Mouse (Mus musculus) hindbrain, postnatal 0 days (tissue): Measurements from ENCODE around the gene Ntm. TPM values are rescaled to one million over a fixed set of nuclear protein-coding genes. Genes with fewer than 3 reads are reported as not detected.

ENCODE experiments used
- ATAC-seq: fragments of 200-750 bp; cut with Nextera tagmentation; 2 replicates; pipeline ENCODE4 v1.8.0; 2017; ENCODE audit warnings: mild to moderate bottlenecking, moderate TSS enrichment, moderate library complexity
- DNase-seq: peaks from one replicate; pipeline ENCODE4 v3.0.0-alpha.2; 2015; ENCODE audit warnings: low spot score
- H3K27ac ChIP-seq: fragments of 300-500 bp; sonication (generic); 2 replicates; pipeline ENCODE4 v1.5.1; 2014; ENCODE audit warnings: mild to moderate bottlenecking
- H3K27me3 ChIP-seq: fragments of 300-500 bp; sonication (generic); 2 replicates; pipeline ENCODE4 v1.6.1; 2014; ENCODE audit warnings: low read length, mixed read lengths; ENCODE audit not compliant: insufficient read depth
- H3K36me3 ChIP-seq: fragments of 300-500 bp; sonication (generic); 2 replicates; pipeline ENCODE4 v1.6.1; 2014; ENCODE audit warnings: low read length, mixed read lengths; ENCODE audit not compliant: insufficient read depth
- H3K4me1 ChIP-seq: fragments of 300-500 bp; sonication (generic); 2 replicates; pipeline ENCODE4 v1.6.1; 2014; ENCODE audit warnings: antibody characterized with exemption, low read length, mixed read lengths; ENCODE audit not compliant: insufficient read depth
- H3K4me2 ChIP-seq: fragments of 300-500 bp; sonication (generic); 2 replicates; pipeline ENCODE4 v1.6.1; 2014; ENCODE audit warnings: low read depth, mild to moderate bottlenecking, low read length, moderate library complexity, mixed read lengths
- H3K4me3 ChIP-seq: fragments of 300-500 bp; sonication (generic); 2 replicates; pipeline ENCODE4 v1.5.1; 2014; ENCODE audit warnings: low read length
- H3K9ac ChIP-seq: fragments of 300-500 bp; sonication (generic); replicated peaks from 2 replicates; pipeline ENCODE4 v1.6.1; 2014; ENCODE audit warnings: mild to moderate bottlenecking, low read length, moderate library complexity, mixed read lengths
- H3K9me3 ChIP-seq: fragments of 300-500 bp; sonication (generic); 2 replicates; pipeline ENCODE4 v1.6.1; 2016; ENCODE audit warnings: low read length, mixed read lengths
- CTCF ChIP-seq: IDR thresholded peaks from 2 replicates; pipeline ENCODE4 v1.5.1; 2016; ENCODE audit warnings: antibody characterized with exemption, control low read depth, low read depth
- WGBS: fragments of 180-500 bp; shearing (Covaris S2); extraction: QIAGEN DNeasy Blood & Tissue Kit; methylation state at CpG from one replicate; pipeline ENCODE4 v1.1.7; 2014; 5-methylcytosine and 5-hydroxymethylcytosine counted together
- polyA plus RNA-seq: library from polyadenylated mRNA; unstranded; fragments of >200 nt; fragmentation: Nextera tagmentation; extraction: Ambion mirVana; gene quantifications from 2 replicates; pipeline ENCODE4 v1.2.1, GENCODE M21; 2015
- total RNA-seq: library from RNA; depleted of rRNA; stranded (reverse); fragments of >200 nt; gene quantifications from 2 replicates; pipeline ENCODE4 v1.2.3, GENCODE M21; 2014

Gene Ntm
- total and polyA plus RNA-seq, 2 experiments from 2014 or later: 208 to 268 TPM

DNA sequence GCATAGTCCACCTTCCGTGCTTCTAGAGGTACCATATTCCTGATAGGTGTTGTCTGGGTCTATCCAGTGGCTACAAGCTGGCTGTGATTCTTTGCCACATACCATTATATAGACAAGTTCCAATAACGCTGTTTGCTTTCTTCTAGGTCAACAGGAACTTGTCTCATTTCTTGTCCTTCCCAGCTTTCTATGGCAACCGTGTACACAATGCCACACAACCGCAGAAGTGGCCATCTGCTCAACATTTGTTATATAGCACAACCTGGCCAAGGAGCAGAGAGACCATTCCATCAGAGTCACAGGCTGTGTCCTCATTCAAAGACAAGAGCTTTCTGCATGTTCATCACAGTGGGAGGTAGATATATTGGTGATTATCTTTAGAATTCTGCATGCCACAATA is 404.0 kb downstream of the Ntm start:
- Histone ChIP-seq H3K27ac (no peak overlapping the region), H3K9me3 (no peaks in the 10 kb centered on the region), H3K9ac (no peak overlapping the region), H3K27me3 (no peaks in the 10 kb centered on the region), H3K4me1 (no peaks in the 10 kb centered on the region), H3K4me3 (no peak overlapping the region), H3K4me2 (no peak overlapping the region), H3K36me3 (no peaks in the 10 kb centered on the region)
- WGBS: 78% methylated on average over 4 of the region's 4 CpGs
- DNase-seq (no peak), ATAC-seq (no peak)
- no peak for TF ChIP-seq CTCF

DNA sequence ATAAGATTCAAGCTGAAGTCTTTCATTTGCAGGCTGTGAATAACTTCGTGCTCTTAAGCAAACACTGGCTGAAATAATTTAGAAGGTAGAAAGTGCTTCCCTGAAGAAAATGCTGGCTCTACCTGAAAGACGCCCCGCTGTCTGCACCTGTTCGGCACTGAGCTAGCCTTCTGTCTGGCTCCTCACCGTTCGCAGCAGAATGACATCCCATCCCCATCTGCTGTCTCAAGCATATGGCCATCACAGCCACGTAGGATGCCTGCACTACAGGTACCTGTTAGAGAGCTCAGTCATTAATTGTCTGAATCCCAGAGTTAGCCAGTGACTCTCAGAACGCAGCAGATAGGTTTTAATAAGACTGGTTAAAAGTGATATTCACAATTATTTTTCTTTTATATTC is 412.4 kb downstream of the Ntm start:
- no peaks in the 10 kb centered on the region for H3K9me3 ChIP-seq
- H3K9ac ChIP-seq: no peak overlapping the region
- H3K36me3 ChIP-seq: no peaks in the 10 kb centered on the region
- TF ChIP-seq CTCF: no peak
- 73% methylated on average over 8 of the region's 8 CpGs for WGBS
- DNase-seq (peak; percentile 49), ATAC-seq (no peak)
- no peak overlapping the region for H3K4me3 ChIP-seq
- H3K4me2 ChIP-seq: no peak overlapping the region
- H3K27me3 ChIP-seq: no peaks in the 10 kb centered on the region
- H3K27ac ChIP-seq: no peak overlapping the region
- no peaks in the 10 kb centered on the region for H3K4me1 ChIP-seq

- Histone ChIP-seq H3K27ac (no peak overlapping the region), H3K27me3 (no peaks in the 10 kb centered on the region), H3K4me1 (no peaks in the 10 kb centered on the region), H3K4me3 (no peak overlapping the region), H3K9ac (no peak overlapping the region), H3K4me2 (no peak overlapping the region), H3K9me3 (no peaks in the 10 kb centered on the region), H3K36me3 (no peaks in the 10 kb centered on the region)
- 87% methylated on average over 8 of the region's 8 CpGs for WGBS
- TF ChIP-seq CTCF: no peak
- no peak for ATAC-seq
- no peak for DNase-seq
These were observed 412.8 kb downstream of the Ntm start for GRCm38 (mm10) chr9:29550107-29550506.

- Histone ChIP-seq H3K27ac (no peak overlapping the region), H3K9me3 (no peaks in the 10 kb centered on the region), H3K27me3 (no peaks in the 10 kb centered on the region), H3K4me3 (no peak overlapping the region), H3K4me1 (peaks cover 13% of the 10 kb centered on the region; the same call in 1 of the 2 replicates), H3K4me2 (no peak overlapping the region), H3K9ac (no peak overlapping the region), H3K36me3 (no peaks in the 10 kb centered on the region)
- 86% methylated on average over 2 of the region's 2 CpGs for WGBS
- ATAC-seq (no peak), DNase-seq (no peak)
- TF ChIP-seq CTCF: no peak
These were observed 426.5 kb downstream of the Ntm start for GRCm38 (mm10) chr9:29536415-29536814.

GRCm38 (mm10) chr9:29534773-29535172 is 428.2 kb downstream of the Ntm start:
- Histone ChIP-seq H3K4me2 (no peak overlapping the region), H3K9ac (no peak overlapping the region), H3K36me3 (no peaks in the 10 kb centered on the region), H3K9me3 (no peaks in the 10 kb centered on the region), H3K27ac (no peak overlapping the region), H3K4me3 (no peak overlapping the region), H3K27me3 (no peaks in the 10 kb centered on the region), H3K4me1 (peaks cover 13% of the 10 kb centered on the region; the same call in 1 of the 2 replicates)
- WGBS: 51% methylated on average over 6 of the region's 6 CpGs
- DNase-seq (no peak), ATAC-seq (no peak)
- no peak for TF ChIP-seq CTCF

DNA sequence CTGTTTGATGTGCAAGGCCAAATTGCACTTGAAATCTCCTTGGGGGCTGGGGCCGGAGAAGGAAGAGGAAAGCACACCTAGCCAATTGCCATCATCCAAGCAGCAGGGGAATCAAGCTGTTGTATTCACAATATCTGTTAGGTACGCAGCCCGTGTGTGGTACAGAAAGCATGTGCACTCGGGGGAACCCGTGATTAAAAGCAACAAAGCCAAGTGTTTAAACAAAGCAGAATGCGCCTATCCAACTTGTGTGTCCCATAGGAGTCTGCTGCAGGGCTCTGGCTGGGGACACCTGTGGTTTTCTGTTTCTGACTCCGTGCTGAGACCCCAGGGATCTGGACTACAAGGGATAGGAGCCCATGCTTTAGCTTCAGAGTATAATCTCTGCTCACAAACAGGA is 428.6 kb downstream of the Ntm start:
- H3K27ac ChIP-seq: no peak overlapping the region
- no peak overlapping the region for H3K4me2 ChIP-seq
- 33% methylated on average over 7 of the region's 7 CpGs for WGBS
- H3K9ac ChIP-seq: no peak overlapping the region
- peaks cover 13% of the 10 kb centered on the region; the same call in 1 of the 2 replicates for H3K4me1 ChIP-seq
- ATAC-seq (no peak), DNase-seq (no peak)
- no peaks in the 10 kb centered on the region for H3K27me3 ChIP-seq
- no peaks in the 10 kb centered on the region for H3K9me3 ChIP-seq
- TF ChIP-seq CTCF: no peak
- H3K36me3 ChIP-seq: no peaks in the 10 kb centered on the region
- H3K4me3 ChIP-seq: no peak overlapping the region

DNA sequence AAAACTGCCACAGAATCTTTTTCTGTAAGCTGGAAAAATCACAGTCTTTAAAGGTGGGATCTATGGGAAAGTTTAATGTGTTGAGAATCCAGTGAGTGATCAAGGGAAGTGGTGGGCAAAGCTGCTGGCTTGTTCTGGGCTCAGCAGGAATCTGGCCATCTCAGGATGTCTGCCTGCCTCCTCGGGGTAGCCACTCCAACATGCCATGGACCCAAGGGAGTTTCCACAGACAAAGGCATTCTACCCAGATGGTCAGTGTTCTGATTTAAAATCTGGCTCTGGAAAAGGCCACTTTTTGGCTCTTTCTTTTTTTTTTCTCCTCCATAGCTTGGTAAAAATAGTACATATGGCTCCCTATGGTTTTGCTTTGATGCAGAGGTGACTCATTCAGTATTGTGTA is 429.4 kb downstream of the Ntm start:
- Histone ChIP-seq H3K4me2 (no peak overlapping the region), H3K4me1 (peaks cover 13% of the 10 kb centered on the region; the same call in 1 of the 2 replicates), H3K36me3 (no peaks in the 10 kb centered on the region), H3K27me3 (no peaks in the 10 kb centered on the region), H3K4me3 (no peak overlapping the region), H3K9ac (no peak overlapping the region), H3K9me3 (no peaks in the 10 kb centered on the region), H3K27ac (no peak overlapping the region)
- ATAC-seq (no peak), DNase-seq (no peak)
- 25% methylated on average over 1 of the region's 1 CpGs for WGBS
- TF ChIP-seq CTCF: no peak
